Mouse (Mus musculus): ENCODE data around the gene Zbtb1. TPM values are rescaled to one million over a fixed set of nuclear protein-coding genes. Genes with fewer than 3 reads are reported as not detected.

Zbtb1 gene
- polyA plus RNA-seq, 1 experiment from 2014 or later: 8.2 TPM

DNA sequence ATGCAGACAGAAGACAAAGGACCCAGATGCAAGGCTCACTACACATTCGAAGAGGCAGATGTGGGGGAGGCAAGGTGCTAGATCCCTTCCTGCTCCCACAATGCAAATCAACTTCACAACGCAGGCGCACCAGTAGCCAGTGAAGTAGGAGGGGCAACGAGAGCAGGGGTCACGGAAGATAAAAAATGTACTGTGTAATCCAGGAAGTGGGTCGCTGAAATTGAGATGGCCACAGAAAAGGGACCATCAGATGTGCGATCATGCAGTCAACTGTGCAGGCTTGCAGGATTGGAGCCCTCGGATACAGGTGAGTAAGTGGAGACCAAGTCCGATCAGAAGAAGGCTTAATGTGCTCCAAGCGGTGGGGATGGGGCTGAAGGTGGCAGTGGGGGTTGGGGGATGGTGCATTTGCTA lies 74.3 kb downstream of the Zbtb1 start:
- H3K4me3 ChIP-seq (replicated peaks; ENCODE audit: low read depth, low read length): peak overlapping the region; percentile 19; the same call in 1 of the 2 replicates
- TF ChIP-seq CTCF (IDR thresholded peaks at IDR 0.05; ENCODE audit: low read depth): no peak

DNA sequence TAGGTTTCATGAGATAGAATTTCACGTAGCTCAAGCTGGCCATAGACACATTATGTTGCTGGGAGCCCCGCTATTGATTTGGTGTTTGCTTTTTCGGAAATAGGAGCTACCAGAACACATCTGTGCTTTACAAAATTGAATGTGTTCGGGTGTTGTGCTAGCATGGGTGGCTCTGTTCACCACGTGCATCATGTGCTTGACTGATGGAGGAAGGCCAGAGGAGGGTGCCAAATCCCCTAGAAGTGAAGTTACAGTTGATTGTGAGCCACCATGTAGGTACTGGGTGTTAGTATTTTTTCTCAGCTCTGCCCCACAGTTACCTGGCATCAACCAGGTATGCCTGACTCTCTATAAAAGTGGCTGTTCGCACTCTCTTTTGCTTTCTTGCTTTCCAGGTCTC lies 74.8 kb downstream of the Zbtb1 start:
- DNase-seq (ENCODE audit: low spot score): no peak
- 0 out of 2 replicates have a peak, but pooled peaks cover 3% of the 10 kb centered on the region for H3K4me1 ChIP-seq (replicated peaks; ENCODE audit: insufficient read depth, low read length)
- H3K4me3 ChIP-seq (replicated peaks; ENCODE audit: low read depth, low read length): peak overlapping the region; percentile 19; the same call in 1 of the 2 replicates
- H3K27ac ChIP-seq: peak overlapping the region; percentile 37; the same call in 1 of the 2 replicates
- H3K9me3 ChIP-seq (replicated peaks; ENCODE audit: low read length): no peaks in the 10 kb centered on the region
- no peaks in the 10 kb centered on the region for H3K27me3 ChIP-seq (ENCODE audit: insufficient read depth, low read length)
- no peak for TF ChIP-seq CTCF (IDR thresholded peaks at IDR 0.05; ENCODE audit: low read depth)
- no peak for ATAC-seq (replicated peaks; ENCODE audit: low FRiP score, low read depth)
- H3K36me3 ChIP-seq (ENCODE audit: insufficient read depth, low read length): no peaks in the 10 kb centered on the region
- WGBS: 83% methylated on average over 6 of the region's 6 CpGs
- H3K9ac ChIP-seq (ENCODE audit: low read depth, low read length): no peak overlapping the region
- H3K4me2 ChIP-seq (ENCODE audit: low read length): peak overlapping the region; percentile 41

More for the DNA sequence above, 74.3 kb downstream of the Zbtb1 start:
- Histone ChIP-seq H3K9ac (ENCODE audit: low read depth, low read length) (no peak overlapping the region), H3K9me3 (replicated peaks; ENCODE audit: low read length) (no peaks in the 10 kb centered on the region), H3K4me2 (ENCODE audit: low read length) (peak overlapping the region; percentile 41), H3K4me1 (replicated peaks; ENCODE audit: insufficient read depth, low read length) (0 out of 2 replicates have a peak, but pooled peaks cover 3% of the 10 kb centered on the region), H3K36me3 (ENCODE audit: insufficient read depth, low read length) (no peaks in the 10 kb centered on the region), H3K27ac (peak overlapping the region; percentile 37; the same call in 1 of the 2 replicates), H3K27me3 (ENCODE audit: insufficient read depth, low read length) (no peaks in the 10 kb centered on the region)
- 22% methylated on average over 10 of the region's 10 CpGs for WGBS
- ATAC-seq (replicated peaks; ENCODE audit: low FRiP score, low read depth) (peak; percentile 74), DNase-seq (ENCODE audit: low spot score) (peak; percentile 73)

DNA sequence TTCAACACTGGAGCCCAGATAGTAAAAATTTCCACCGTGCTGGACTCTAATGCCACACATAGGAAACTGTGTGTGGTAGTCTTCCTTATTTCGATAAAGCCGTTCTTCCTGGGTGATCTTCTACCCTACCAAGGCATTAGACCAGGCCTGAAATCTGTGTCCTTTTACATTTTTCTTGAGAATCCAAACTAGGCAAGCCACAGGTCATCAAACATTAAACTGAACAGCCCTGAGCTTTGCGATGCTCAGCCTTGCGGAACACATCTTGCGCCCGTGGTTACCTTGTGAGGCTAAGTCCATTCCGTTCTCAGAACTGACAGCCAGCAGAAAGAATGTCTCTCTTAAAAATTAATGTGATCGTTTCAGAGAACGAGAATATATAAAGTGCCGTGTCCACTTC lies 76.1 kb downstream of the Zbtb1 start:
- Histone ChIP-seq H3K4me3 (replicated peaks; ENCODE audit: low read depth, low read length) (no peak overlapping the region), H3K9me3 (replicated peaks; ENCODE audit: low read length) (no peaks in the 10 kb centered on the region), H3K4me2 (ENCODE audit: low read length) (peak overlapping the region; percentile 11; the same call in 1 of the 2 replicates), H3K9ac (ENCODE audit: low read depth, low read length) (no peak overlapping the region), H3K27me3 (ENCODE audit: insufficient read depth, low read length) (no peaks in the 10 kb centered on the region), H3K27ac (peak overlapping the region; percentile 37; the same call in 1 of the 2 replicates), H3K4me1 (replicated peaks; ENCODE audit: insufficient read depth, low read length) (0 out of 2 replicates have a peak, but pooled peaks cover 3% of the 10 kb centered on the region), H3K36me3 (ENCODE audit: insufficient read depth, low read length) (no peaks in the 10 kb centered on the region)
- 35% methylated on average over 11 of the region's 11 CpGs for WGBS
- peak; percentile 48 for DNase-seq (ENCODE audit: low spot score)
- peak; percentile 88 for ATAC-seq (replicated peaks; ENCODE audit: low FRiP score, low read depth)
- TF ChIP-seq CTCF (IDR thresholded peaks at IDR 0.05; ENCODE audit: low read depth): no peak

Other genes with a start within 250 kb of the Zbtb1 start
- gene Esr2, start 193.0 kb upstream of the Zbtb1 start, polyA plus RNA-seq (2015; fragmentation: Nextera tagmentation; extraction: Ambion mirVana): 0.68 and 0.75 TPM in 2 replicates
- gene Tex21, start 123.5 kb upstream of the Zbtb1 start, polyA plus RNA-seq (2015; fragmentation: Nextera tagmentation; extraction: Ambion mirVana): 0.08 and 0.19 TPM in 2 replicates
- 94.0 and 106 TPM in 2 replicates for gene Mthfd1, start 115.0 kb upstream of the Zbtb1 start, polyA plus RNA-seq (2015; fragmentation: Nextera tagmentation; extraction: Ambion mirVana)
- 0.43 and 0.54 TPM in 2 replicates for gene Akap5, start 45.4 kb upstream of the Zbtb1 start, polyA plus RNA-seq (2015; fragmentation: Nextera tagmentation; extraction: Ambion mirVana)
- gene Zbtb25, start 664 bp upstream of the Zbtb1 start, polyA plus RNA-seq (2015; fragmentation: Nextera tagmentation; extraction: Ambion mirVana): 13.0 and 13.2 TPM in 2 replicates
- gene Hspa2, start 33.9 kb downstream of the Zbtb1 start, polyA plus RNA-seq (2015; fragmentation: Nextera tagmentation; extraction: Ambion mirVana): 12.4 and 14.6 TPM in 2 replicates
- 7.2 and 7.5 TPM in 2 replicates for gene Ppp1r36, start 47.3 kb downstream of the Zbtb1 start, polyA plus RNA-seq (2015; fragmentation: Nextera tagmentation; extraction: Ambion mirVana)
- 14.9 and 17.7 TPM in 2 replicates for gene Plekhg3, start 160.6 kb downstream of the Zbtb1 start, polyA plus RNA-seq (2015; fragmentation: Nextera tagmentation; extraction: Ambion mirVana)